Mouse (Mus musculus) limb, embryonic 12.5 days (tissue): ENCODE measurements around the gene Ptgfr. TPM values are rescaled to one million over a fixed set of nuclear protein-coding genes. Genes with fewer than 3 reads are reported as not detected.

Experiments used
- ATAC-seq: fragments of 200-750 bp; cut with Nextera tagmentation; 2 replicates; pipeline ENCODE4 v1.8.0; 2017; ENCODE audit warnings: low read depth, moderate TSS enrichment; ENCODE audit not compliant: insufficient number of reproducible peaks, insufficient read depth, low FRiP score, low TSS enrichment
- H3K27ac ChIP-seq: fragments of 300-500 bp; sonication (generic); 2 replicates; pipeline ENCODE4 v1.5.1; 2016; ENCODE audit warnings: mild to moderate bottlenecking, moderate library complexity
- H3K27me3 ChIP-seq: fragments of 300-500 bp; sonication (generic); 2 replicates; pipeline ENCODE4 v1.6.1; 2016; ENCODE audit warnings: mild to moderate bottlenecking, moderate library complexity
- H3K36me3 ChIP-seq: fragments of 300-500 bp; sonication (generic); 2 replicates; pipeline ENCODE4 v1.6.1; 2016; ENCODE audit warnings: mild to moderate bottlenecking, moderate library complexity
- H3K4me1 ChIP-seq: fragments of 300-500 bp; sonication (generic); replicated peaks from 2 replicates; pipeline ENCODE4 v1.6.1; 2016
- H3K4me2 ChIP-seq: fragments of 300-500 bp; sonication (generic); 2 replicates; pipeline ENCODE4 v1.6.1; 2016; ENCODE audit warnings: mild to moderate bottlenecking, moderate library complexity
- H3K4me3 ChIP-seq: fragments of 300-500 bp; sonication (generic); replicated peaks from 2 replicates; pipeline ENCODE4 v1.5.1; 2016; ENCODE audit warnings: mild to moderate bottlenecking
- H3K9ac ChIP-seq: fragments of 300-500 bp; sonication (generic); replicated peaks from 2 replicates; pipeline ENCODE4 v1.6.1; 2016; ENCODE audit warnings: mild to moderate bottlenecking, moderate library complexity
- H3K9me3 ChIP-seq: fragments of 300-500 bp; sonication (generic); 2 replicates; pipeline ENCODE4 v1.6.1; 2016; ENCODE audit warnings: mild to moderate bottlenecking, moderate library complexity
- WGBS: fragments of 180-500 bp; shearing (Covaris S2); methylation state at CpG from one replicate; pipeline ENCODE4 v1.1.7; 2016; 5-methylcytosine and 5-hydroxymethylcytosine counted together
- polyA plus RNA-seq: library from polyadenylated mRNA; unstranded; fragments of >200 nt; fragmentation: Nextera tagmentation; extraction: Ambion mirVana; gene quantifications from 2 replicates; pipeline ENCODE4 v1.2.1, GENCODE M21; 2016

The Ptgfr gene
- polyA plus RNA-seq, 1 experiment from 2014 or later, result 3.2 TPM

DNA sequence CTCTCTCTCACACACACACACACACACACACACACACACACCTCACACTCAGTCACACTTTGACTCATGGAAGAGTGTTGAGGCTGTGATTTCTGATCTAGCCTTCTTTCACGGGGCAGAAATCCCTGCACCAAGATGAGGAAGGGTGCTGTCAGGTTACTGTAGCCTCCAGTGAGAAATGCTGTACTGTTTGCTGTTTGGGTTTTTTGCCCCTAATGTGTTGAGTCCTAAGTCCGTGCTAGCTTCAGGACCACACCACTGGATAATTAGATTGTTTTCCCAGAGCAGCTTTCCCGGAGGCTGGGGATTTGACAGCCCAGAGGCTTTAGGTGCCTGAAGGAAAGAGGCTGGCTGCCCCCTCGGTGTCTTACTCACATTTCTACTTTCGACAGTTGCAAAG lies 979 bp downstream of the Ptgfr start:
- 2% methylated on average over 5 of the region's 5 CpGs for WGBS
- Histone ChIP-seq H3K9ac (0 out of 2 replicates have a peak overlapping the region, but pooled peaks have one; percentile 27), H3K27me3 (peaks cover 45% of the 10 kb centered on the region)

DNA sequence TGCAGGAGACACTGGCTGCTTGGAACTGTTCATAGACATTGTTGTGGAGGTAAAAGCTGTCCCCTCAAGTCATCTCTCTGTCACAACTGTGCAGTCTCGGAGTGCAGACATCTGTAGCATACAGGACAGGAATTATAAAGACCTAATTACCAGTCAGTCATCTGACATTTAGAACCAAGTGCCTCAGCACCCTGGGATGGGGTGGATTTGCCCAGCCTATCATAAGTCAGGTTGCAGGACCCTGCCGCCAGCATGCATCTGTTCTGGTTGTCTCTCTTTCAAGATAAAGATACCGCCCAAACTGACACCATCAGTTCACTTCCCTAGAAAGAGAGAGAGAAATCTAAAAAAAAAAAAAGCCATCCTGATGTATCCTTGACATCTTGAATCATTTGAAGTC lies 1.6 kb downstream of the Ptgfr start:
- WGBS, result 65% methylated on average over 3 of the region's 3 CpGs
- H3K4me2 ChIP-seq, result no peak overlapping the region
- peaks cover 45% of the 10 kb centered on the region for H3K27me3 ChIP-seq
- no peak overlapping the region for H3K4me3 ChIP-seq
- peaks cover 19% of the 10 kb centered on the region for H3K4me1 ChIP-seq
- no peak for ATAC-seq
- H3K9me3 ChIP-seq, result no peaks in the 10 kb centered on the region
- no peak overlapping the region for H3K27ac ChIP-seq
- no peak overlapping the region for H3K9ac ChIP-seq
- no peaks in the 10 kb centered on the region for H3K36me3 ChIP-seq

More for the DNA sequence above, 979 bp downstream of the Ptgfr start:
- peak overlapping the region; percentile 52 for H3K4me3 ChIP-seq
- no peak overlapping the region for H3K27ac ChIP-seq
- ATAC-seq, result peak; percentile 1; the same call in 1 of the 2 replicates
- peaks cover 19% of the 10 kb centered on the region for H3K4me1 ChIP-seq
- H3K36me3 ChIP-seq, result no peaks in the 10 kb centered on the region
- peak overlapping the region; percentile 70 for H3K4me2 ChIP-seq
- H3K9me3 ChIP-seq, result no peaks in the 10 kb centered on the region

DNA sequence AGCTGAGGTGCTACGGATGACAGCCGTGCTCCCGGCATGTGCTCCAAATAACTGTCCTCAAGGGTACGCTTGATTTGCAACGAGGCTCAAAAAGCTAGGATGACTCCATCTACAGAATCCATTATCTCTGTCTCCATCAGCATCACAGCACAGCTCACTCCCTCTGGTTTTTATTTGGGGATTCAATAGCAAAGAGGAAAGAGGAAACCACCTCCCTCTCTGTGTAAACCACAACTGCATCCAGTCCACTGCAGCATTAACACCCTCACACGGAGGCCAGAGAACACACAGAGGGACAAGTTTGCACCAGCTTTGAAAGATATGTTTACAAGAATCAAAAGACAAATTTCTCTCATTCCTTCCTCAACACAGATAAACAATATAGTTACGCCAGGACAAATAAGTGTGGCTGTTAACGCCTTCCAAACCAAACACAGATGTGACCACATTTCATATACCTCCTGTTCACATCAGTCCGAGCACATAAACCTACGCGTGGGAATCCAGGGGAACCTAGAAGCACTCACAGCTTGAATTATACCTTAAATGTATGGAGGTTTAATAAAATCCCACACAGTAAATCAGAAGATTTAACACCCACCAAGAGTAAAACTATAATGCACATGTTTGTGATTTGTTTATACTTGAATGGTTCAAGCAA lies 9.3 kb downstream of the Ptgfr start:
- no peak overlapping the region for H3K27ac ChIP-seq
- ATAC-seq, result peak; percentile 52; the same call in 1 of the 2 replicates
- no peak overlapping the region for H3K9ac ChIP-seq
- no peaks in the 10 kb centered on the region for H3K36me3 ChIP-seq
- H3K27me3 ChIP-seq, result 0 out of 2 replicates have a peak, but pooled peaks cover 2% of the 10 kb centered on the region
- H3K4me1 ChIP-seq, result peaks cover 10% of the 10 kb centered on the region
- 21% methylated on average over 11 of the region's 11 CpGs for WGBS
- H3K4me2 ChIP-seq, result no peak overlapping the region
- H3K4me3 ChIP-seq, result no peak overlapping the region
- no peaks in the 10 kb centered on the region for H3K9me3 ChIP-seq

DNA sequence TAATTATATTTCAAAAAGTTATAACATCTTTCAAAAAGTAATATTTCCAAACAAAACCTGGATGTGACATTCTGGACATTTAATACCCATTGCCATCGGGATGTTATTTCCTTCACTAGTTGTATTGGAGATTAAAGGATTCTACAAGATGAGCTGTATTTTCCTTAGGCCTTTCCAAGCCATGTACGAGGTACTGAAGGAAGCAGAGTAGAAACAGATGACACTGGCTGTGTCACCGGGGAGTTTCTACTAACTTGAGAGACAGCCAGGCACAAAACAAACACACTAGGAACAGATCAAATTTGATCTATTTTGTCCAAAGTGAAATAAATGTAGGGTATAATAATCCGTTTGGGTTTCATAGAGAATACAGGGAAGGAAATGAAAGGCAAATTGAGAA lies 17.6 kb downstream of the Ptgfr start:
- H3K36me3 ChIP-seq, result no peaks in the 10 kb centered on the region
- H3K9me3 ChIP-seq, result no peaks in the 10 kb centered on the region
- H3K27ac ChIP-seq, result no peak overlapping the region
- 0 out of 2 replicates have a peak, but pooled peaks cover 6% of the 10 kb centered on the region for H3K4me1 ChIP-seq
- H3K27me3 ChIP-seq, result no peaks in the 10 kb centered on the region
- H3K9ac ChIP-seq, result no peak overlapping the region
- 74% methylated on average over 4 of the region's 4 CpGs for WGBS
- H3K4me2 ChIP-seq, result no peak overlapping the region
- no peak overlapping the region for H3K4me3 ChIP-seq
- ATAC-seq, result no peak

DNA sequence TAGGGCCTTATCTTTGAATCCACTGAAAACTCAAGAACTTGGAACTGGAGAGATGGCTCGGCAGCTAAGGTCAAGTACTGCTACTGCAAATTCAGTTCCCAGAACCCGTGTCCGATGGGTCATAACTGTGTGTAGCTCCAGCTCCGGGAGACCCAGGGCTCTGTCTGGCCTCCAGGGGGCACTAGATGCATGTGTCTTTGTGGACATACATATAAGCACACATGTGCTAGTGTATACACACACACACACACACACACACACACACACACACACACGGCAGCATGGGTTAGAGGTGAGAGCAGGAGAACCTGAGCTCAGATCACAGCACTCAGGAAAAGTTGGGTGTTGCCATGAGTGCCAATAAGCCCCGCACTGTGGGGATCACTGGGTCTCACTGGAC lies 19.2 kb downstream of the Ptgfr start:
- no peak for ATAC-seq
- WGBS, result 74% methylated on average over 6 of the region's 6 CpGs
- H3K27me3 ChIP-seq, result no peaks in the 10 kb centered on the region

DNA sequence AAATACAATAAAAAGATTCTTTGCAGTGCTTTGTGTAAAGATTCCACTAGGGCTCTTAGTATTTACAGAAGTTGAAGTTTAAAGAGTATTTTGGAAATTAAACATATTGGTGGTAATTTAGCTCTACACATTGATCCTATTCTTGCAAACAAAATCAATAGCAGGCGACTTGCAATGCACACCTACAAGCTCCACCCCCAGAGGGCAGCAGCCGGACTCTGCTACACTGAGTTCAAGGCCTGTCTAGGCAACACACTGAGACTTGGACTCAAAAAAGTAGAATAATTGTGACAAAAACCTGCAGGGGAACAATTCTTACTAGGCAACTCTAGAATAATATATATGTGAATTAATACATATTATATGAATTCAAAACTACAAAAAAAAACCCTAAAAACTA lies 28.8 kb downstream of the Ptgfr start:
- Histone ChIP-seq H3K4me3 (no peak overlapping the region), H3K27me3 (no peaks in the 10 kb centered on the region), H3K4me2 (no peak overlapping the region), H3K9ac (no peak overlapping the region), H3K27ac (no peak overlapping the region), H3K36me3 (no peaks in the 10 kb centered on the region), H3K4me1 (no peaks in the 10 kb centered on the region), H3K9me3 (no peaks in the 10 kb centered on the region)
- ATAC-seq, result no peak
- 65% methylated on average over 2 of the region's 2 CpGs for WGBS

More for the DNA sequence above, 19.2 kb downstream of the Ptgfr start:
- Histone ChIP-seq H3K36me3 (no peaks in the 10 kb centered on the region), H3K4me1 (0 out of 2 replicates have a peak, but pooled peaks cover 6% of the 10 kb centered on the region), H3K27ac (no peak overlapping the region), H3K9me3 (no peaks in the 10 kb centered on the region), H3K9ac (no peak overlapping the region), H3K4me2 (no peak overlapping the region), H3K4me3 (no peak overlapping the region)

DNA sequence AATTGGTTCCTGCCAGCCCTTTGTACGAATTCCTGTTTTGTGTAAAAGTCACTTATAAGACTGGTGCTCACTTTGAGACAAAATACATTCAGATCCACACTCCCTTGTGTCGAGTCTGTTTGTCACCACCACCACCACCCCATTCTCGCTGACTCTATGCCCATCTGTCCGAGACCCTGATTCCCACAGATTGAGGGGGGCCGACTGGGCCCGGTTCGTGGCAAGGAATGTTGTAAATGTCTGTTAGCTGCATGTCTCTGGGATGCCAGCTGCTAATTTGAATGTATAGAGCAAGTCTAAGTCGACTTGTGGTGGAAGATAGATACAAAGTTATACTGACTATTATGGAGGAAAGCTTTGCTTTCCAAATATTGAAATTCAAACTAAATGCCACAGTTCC lies 48.8 kb downstream of the Ptgfr start:
- H3K4me1 ChIP-seq, result no peaks in the 10 kb centered on the region
- WGBS, result 81% methylated on average over 8 of the region's 8 CpGs
- no peak overlapping the region for H3K27ac ChIP-seq
- H3K36me3 ChIP-seq, result no peaks in the 10 kb centered on the region
- no peak for ATAC-seq
- H3K9ac ChIP-seq, result no peak overlapping the region
- no peaks in the 10 kb centered on the region for H3K27me3 ChIP-seq
- no peak overlapping the region for H3K4me2 ChIP-seq
- no peak overlapping the region for H3K4me3 ChIP-seq
- no peaks in the 10 kb centered on the region for H3K9me3 ChIP-seq

DNA sequence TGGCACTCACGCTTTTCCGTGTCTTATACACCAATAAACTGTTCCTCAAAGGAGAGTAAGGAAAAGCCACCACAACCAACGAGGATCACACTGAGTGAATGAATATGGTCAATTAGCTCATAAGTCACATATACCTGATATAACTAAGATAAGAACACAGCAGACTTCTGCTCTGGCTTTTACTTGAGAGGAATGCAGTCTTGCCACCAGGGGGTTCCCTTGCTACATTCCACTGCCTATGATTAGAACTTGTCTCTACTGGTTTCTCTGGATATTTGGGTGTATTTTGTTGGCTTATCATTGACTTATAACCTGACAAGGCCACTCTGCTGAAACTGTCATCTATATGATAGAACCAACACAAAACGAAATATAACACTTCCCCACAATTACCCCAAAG lies 62.3 kb downstream of the Ptgfr start:
- WGBS, result 68% methylated on average over 4 of the region's 4 CpGs
- H3K4me1 ChIP-seq, result no peaks in the 10 kb centered on the region
- H3K4me3 ChIP-seq, result no peak overlapping the region
- ATAC-seq, result no peak
- H3K27me3 ChIP-seq, result no peaks in the 10 kb centered on the region
- no peak overlapping the region for H3K4me2 ChIP-seq
- H3K27ac ChIP-seq, result no peak overlapping the region
- H3K36me3 ChIP-seq, result no peaks in the 10 kb centered on the region
- no peak overlapping the region for H3K9ac ChIP-seq
- H3K9me3 ChIP-seq, result no peaks in the 10 kb centered on the region

DNA sequence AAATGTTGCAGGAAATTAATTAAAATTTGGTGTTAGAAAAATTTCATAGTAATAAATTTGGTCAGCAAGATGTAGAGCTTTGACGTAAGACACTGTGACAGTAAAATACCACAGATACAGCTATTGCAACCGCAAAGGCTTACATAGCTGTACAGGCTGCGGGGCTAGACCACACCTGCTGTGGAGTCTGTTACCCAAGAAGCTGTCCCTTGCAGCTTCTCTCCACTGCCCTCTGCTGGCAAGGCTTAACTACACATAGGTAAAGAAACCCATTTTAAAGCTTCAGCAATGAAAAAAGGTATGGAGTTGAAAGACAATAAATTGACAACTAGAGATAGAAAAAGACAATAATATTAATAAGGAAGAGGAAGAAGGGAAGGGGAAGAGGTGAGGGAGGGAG lies 66.4 kb downstream of the Ptgfr start:
- WGBS, result 64% methylated on average over 3 of the region's 3 CpGs
- H3K4me1 ChIP-seq, result no peaks in the 10 kb centered on the region
- H3K27ac ChIP-seq, result no peak overlapping the region
- H3K9ac ChIP-seq, result no peak overlapping the region
- ATAC-seq, result no peak
- H3K4me3 ChIP-seq, result no peak overlapping the region
- no peaks in the 10 kb centered on the region for H3K27me3 ChIP-seq
- no peaks in the 10 kb centered on the region for H3K36me3 ChIP-seq
- no peak overlapping the region for H3K4me2 ChIP-seq
- H3K9me3 ChIP-seq, result no peaks in the 10 kb centered on the region

DNA sequence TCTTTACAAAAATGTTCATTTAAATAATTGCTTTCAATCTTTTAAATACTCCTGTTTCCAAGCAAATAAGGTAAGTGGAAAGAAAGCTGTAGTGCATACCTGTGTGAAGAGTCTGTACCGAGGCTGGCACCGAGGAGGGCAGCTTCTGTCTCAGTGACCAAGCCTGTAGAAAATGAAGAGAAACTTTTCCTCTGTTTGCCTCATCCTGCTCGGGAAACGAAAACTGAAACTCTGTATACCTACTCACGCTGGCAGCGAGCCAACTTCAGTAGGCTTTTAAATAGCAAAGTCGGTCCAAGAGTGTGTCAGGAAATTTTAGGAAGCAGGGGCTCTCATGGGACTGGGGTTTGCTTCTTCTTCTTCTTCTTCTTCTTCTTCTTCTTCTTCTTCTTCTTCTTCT lies 87.7 kb downstream of the Ptgfr start, which contains the start of gene Ifi44:
TSS of gene Ifi44 (minus strand) at position 224 of the 400 bp plus-strand sequence.
- H3K9ac ChIP-seq, result no peak within 1 kb of the TSS
- no peak within 1 kb of the TSS for H3K4me2 ChIP-seq
- H3K36me3 ChIP-seq, result no peaks in the 10 kb centered on the region
- no peak within 1 kb of the TSS for H3K4me3 ChIP-seq
- no peaks in the 10 kb centered on the region for H3K27me3 ChIP-seq
- 65% methylated on average over 7 of the region's 7 CpGs for WGBS
- H3K4me1 ChIP-seq, result no peaks in the 10 kb centered on the region
- no peak within 1 kb of the TSS for H3K27ac ChIP-seq
- ATAC-seq, result no peak
- no peaks in the 10 kb centered on the region for H3K9me3 ChIP-seq

DNA sequence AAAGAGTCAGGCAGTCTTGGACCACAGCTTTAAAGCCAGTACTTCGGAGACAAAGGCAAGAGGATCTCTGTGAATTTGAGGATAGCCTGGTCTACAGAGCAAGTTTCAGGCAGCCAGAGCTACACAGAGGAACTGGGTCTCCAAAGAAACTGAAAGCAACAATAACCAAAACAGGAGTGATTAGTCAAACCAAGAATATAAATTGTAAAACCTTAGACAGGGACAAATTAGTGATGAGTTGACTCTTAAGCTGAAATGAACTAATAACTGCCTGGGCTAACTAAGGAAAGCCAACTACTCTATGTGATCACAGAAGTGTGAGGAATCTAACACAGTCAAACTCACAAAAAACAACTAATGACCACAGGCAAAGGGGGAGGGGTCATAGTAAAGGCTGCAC lies 88.9 kb downstream of the Ptgfr start:
- Histone ChIP-seq H3K9me3 (no peaks in the 10 kb centered on the region), H3K27ac (no peak overlapping the region), H3K4me1 (no peaks in the 10 kb centered on the region), H3K4me2 (no peak overlapping the region), H3K4me3 (no peak overlapping the region), H3K9ac (no peak overlapping the region), H3K27me3 (no peaks in the 10 kb centered on the region), H3K36me3 (no peaks in the 10 kb centered on the region)
- WGBS, result 100% methylated on average over 1 of the region's 1 CpGs
- ATAC-seq, result no peak
